Mouse (Mus musculus) retina, postnatal 7 days (tissue): ENCODE measurements at regions not wholly inside any gene's neighbourhood (a gene's known extent, or its start where the extent isn't known, plus 50 kb on each side); places are given as distances from the start of the nearest gene placed in this dataset.
"Not testable (repeated sequence)": the region's sequence is repeated elsewhere in the genome, so short reads cannot be mapped to it uniquely, and the experiment has no call there.

ENCODE experiments used
- DNase-seq: peaks from one replicate; pipeline ENCODE4 v3.0.0-alpha.2; 2012; ENCODE audit warnings: low read depth, low spot score

DNA sequence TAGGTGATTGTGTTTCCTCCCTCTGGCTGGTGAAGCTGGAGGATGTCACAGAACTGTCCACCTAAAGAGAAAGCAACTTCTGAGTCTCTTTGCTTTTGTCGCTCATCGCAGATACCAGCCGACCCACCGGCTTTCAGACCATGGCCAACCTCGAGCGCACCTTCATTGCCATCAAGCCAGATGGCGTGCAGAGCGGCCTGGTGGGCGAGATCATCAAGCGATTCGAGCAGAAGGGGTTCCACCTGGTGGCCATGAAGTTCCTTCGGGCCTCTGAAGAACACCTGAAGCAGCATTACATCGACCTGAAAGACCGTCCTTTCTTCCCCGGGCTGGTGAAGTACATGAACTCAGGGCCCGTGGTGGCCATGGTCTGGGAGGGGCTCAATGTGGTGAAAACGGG, 131.7 kb downstream of the Nuak1 start:
- not testable (repeated sequence) for DNase-seq

DNA sequence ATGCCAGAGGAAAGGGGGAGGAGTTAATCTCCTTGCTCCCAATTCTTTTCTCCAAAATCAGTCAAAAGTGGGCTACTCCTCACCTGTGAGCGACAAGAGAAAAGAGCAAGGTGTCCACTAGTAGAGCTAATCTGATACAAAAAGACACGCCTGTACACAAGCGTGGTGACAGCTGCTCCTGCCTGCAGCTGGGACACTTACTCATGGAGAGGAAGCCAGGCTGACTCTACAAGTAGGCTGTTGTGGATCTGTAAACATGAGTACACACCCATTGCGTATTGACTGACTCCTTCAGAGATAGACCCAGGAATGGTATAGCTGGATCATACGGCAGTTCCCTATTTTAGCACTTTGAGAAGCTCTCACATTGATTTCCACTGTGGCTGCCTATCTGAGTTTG, 129.7 kb downstream of the Nuak1 start:
- DNase-seq = no peak

DNA sequence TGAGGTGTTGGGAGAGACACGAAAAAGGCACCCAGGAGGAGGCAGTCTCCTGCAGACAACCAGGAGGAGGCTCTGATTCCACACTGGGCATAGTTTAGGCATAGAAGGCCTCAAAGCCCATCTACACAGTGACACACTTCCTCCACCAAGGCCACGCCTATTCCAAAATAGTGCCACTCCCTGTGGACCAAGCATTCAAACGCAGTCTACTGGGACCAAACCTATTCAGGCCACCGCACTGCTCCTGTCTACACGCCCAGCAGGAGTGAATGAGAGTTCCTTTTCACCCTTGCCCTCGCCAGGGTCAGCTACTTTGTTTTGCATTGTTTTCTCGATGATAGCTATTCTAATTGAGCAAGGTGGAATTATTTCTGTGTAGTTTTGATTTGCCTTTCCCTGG, 127.7 kb downstream of the Nuak1 start:
- DNase-seq = no peak

DNA sequence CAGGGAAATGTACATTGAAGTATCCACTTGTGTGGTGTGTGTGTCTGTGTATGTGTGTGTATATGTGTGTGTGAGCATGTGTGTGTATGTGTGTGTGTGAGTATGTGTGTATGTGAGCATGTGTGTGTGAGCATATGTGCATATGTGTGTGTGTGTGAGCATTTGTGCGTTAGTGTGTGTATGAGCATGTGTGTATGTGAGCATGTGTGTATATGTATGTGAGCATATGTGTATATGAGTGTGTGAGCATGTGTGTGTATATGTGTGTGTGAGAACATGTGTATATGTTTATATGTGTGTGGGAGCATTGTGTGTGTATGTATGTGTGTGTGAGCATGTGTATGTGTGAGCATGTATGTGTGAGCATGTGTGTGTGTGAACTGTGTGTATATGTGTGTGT, 123.5 kb downstream of the Nuak1 start:
- no peak for DNase-seq

DNA sequence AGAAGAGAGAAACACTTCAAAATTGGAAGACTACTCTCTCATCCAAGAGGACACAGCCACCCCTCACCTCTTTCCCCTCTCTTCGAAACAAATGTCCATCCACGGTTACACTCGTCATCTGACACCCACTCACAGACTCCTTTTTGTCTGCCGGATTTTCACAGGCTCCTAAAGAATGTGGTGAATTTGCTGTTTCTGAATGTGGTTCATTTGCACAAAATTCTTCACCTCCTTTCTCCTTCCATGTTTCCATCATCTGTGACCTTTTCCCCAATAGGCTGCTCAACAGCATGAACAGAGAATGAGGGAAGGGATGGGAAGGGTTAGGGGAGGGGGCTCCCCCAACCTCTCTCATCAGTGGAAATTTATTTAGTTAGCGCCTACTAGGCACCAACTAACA, 122.4 kb downstream of the Nuak1 start:
- no peak for DNase-seq
